Mouse (Mus musculus): ENCODE measurements around the gene Nf2.

- TF ChIP-seq CTCF (IDR thresholded peaks at IDR 0.05; ENCODE audit: control insufficient read depth, insufficient read depth, insufficient replicate concordance, low read depth, low read length), result no peak
- no peak for TF ChIP-seq POLR2A (IDR thresholded peaks at IDR 0.05; ENCODE audit: control insufficient read depth, low read depth, low read length)
Observed at GRCm38 (mm10) chr11:4736355-4736754, 113.0 kb downstream of the Nf2 start.
